Mouse (Mus musculus): ENCODE measurements at regions not wholly inside any gene's neighbourhood (a gene's known extent, or its start where the extent isn't known, plus 50 kb on each side); places are given as distances from the start of the nearest gene placed in this dataset.

GRCm38 (mm10) chr14:91498449-91498848, 2392.0 kb downstream of the Pcdh9 start:
- TF ChIP-seq CTCF (IDR thresholded peaks at IDR 0.05; ENCODE audit: low read depth), result no peak
- TF ChIP-seq EP300 (optimal IDR thresholded peaks at IDR 0.05), result no peak
